Mouse (Mus musculus) urinary bladder, adult 2 months (tissue): ENCODE measurements around the gene Ube2c. TPM values are rescaled to one million over a fixed set of nuclear protein-coding genes. Genes with fewer than 3 reads are reported as not detected.

ENCODE experiments used
- DNase-seq: peaks from one replicate; pipeline ENCODE4 v3.0.0; 2022; ENCODE audit warnings: low spot score
- polyA plus RNA-seq: library from polyadenylated mRNA; depleted of rRNA; stranded (reverse); fragments of >200 nt; gene quantifications from 2 replicates; pipeline ENCODE4 v1.2.3, GENCODE M21; 2012

Ube2c gene
- polyA plus RNA-seq, 1 experiment = 7.9 TPM

- no peak for DNase-seq
Observed at GRCm38 (mm10) chr2:164761971-164762370, 7.7 kb upstream of the Ube2c start.

GRCm38 (mm10) chr2:164762593-164762992 lies 7.1 kb upstream of the Ube2c start:
- DNase-seq = no peak

GRCm38 (mm10) chr2:164765841-164766240 lies 3.9 kb upstream of the Ube2c start:
- DNase-seq = no peak

GRCm38 (mm10) chr2:164767812-164768540 lies 1.7 kb upstream of the Ube2c start:
- no peak for DNase-seq

- DNase-seq = no peak
Observed at GRCm38 (mm10) chr2:164770279-164770678, 581 bp downstream of the Ube2c start.

- no peak for DNase-seq
Observed at GRCm38 (mm10) chr2:164771123-164771522, 1.4 kb downstream of the Ube2c start.

GRCm38 (mm10) chr2:164773229-164773988 lies 3.7 kb downstream of the Ube2c start:
- no peak for DNase-seq

GRCm38 (mm10) chr2:164773989-164774364 lies 4.3 kb downstream of the Ube2c start:
- DNase-seq = no peak

GRCm38 (mm10) chr2:164776130-164776529 lies 6.4 kb downstream of the Ube2c start:
- no peak for DNase-seq

- DNase-seq = no peak
Observed at GRCm38 (mm10) chr2:164776801-164777200, 7.1 kb downstream of the Ube2c start.

GRCm38 (mm10) chr2:164777246-164778014 lies 7.7 kb downstream of the Ube2c start:
- DNase-seq = no peak

GRCm38 (mm10) chr2:164778015-164778287 lies 8.3 kb downstream of the Ube2c start:
- no peak for DNase-seq

- no peak for DNase-seq
Observed at GRCm38 (mm10) chr2:164778809-164779208, 9.1 kb downstream of the Ube2c start.

- no peak for DNase-seq
Observed at GRCm38 (mm10) chr2:164779481-164780086, 9.9 kb downstream of the Ube2c start, which contains the start of gene Tnnc2. Gene Tnnc2, minus strand, starts transcription at chr2:164779967.

GRCm38 (mm10) chr2:164781876-164782275 lies 12.2 kb downstream of the Ube2c start:
- DNase-seq = no peak

- no peak for DNase-seq
Observed at GRCm38 (mm10) chr2:164783926-164784581, 14.4 kb downstream of the Ube2c start.

- no peak for DNase-seq
Observed at GRCm38 (mm10) chr2:164784869-164785420, 15.2 kb downstream of the Ube2c start.

- peak; percentile 87 for DNase-seq
Observed at GRCm38 (mm10) chr2:164785481-164786387, 16.0 kb downstream of the Ube2c start, which contains the start of gene Snx21. Gene Snx21, plus strand, starts transcription at chr2:164785823.

GRCm38 (mm10) chr2:164786388-164786885 lies 16.7 kb downstream of the Ube2c start:
- no peak for DNase-seq

GRCm38 (mm10) chr2:164787032-164787431 lies 17.3 kb downstream of the Ube2c start:
- DNase-seq = no peak
